Mouse (Mus musculus) CH12.LX (cell line): Measurements from ENCODE around the gene Olfr1340. TPM values are rescaled to one million over a fixed set of nuclear protein-coding genes. Genes with fewer than 3 reads are reported as not detected.

ENCODE experiments used
- DNase-seq: peaks from one replicate; pipeline ENCODE4 v3.0.0-alpha.2; 2013; ENCODE audit errors: extremely low read depth
- H3K27ac ChIP-seq: 2 replicates; pipeline ENCODE4 v1.5.1; 2012; ENCODE audit warnings: low read depth, mild to moderate bottlenecking, control low read depth, moderate library complexity; ENCODE audit not compliant: insufficient read depth
- H3K27me3 ChIP-seq: replicated peaks from 2 replicates; pipeline ENCODE3; 2012; ENCODE audit warnings: inconsistent platforms
- H3K36me3 ChIP-seq, 2 experiments: replicated peaks in 1 of 2; 2 replicates each; pipeline versions ENCODE3 to v1.6.1; 2012; ENCODE audit warnings: inconsistent platforms in 1 of 2, low read length in 1 of 2, mild to moderate bottlenecking in 1 of 2, mixed read lengths in 1 of 2, moderate library complexity in 1 of 2; ENCODE audit not compliant: control insufficient read depth in 1 of 2, insufficient read depth in 1 of 2
- H3K4me1 ChIP-seq, 2 experiments: 2 replicates each; pipeline ENCODE4 v1.6.1; 2012; ENCODE audit warnings: inconsistent platforms in 1 of 2, moderate library complexity in 1 of 2; ENCODE audit not compliant: insufficient read depth in 2 of 2, control insufficient read depth in 1 of 2
- H3K4me2 ChIP-seq: 2 replicates; pipeline ENCODE4 v1.6.1; 2012; ENCODE audit warnings: low read depth, mild to moderate bottlenecking, control low read depth; ENCODE audit not compliant: poor library complexity, insufficient read depth, severe bottlenecking
- H3K4me3 ChIP-seq, 3 experiments: fragments of 150-350 bp in 1 of 3; sonication (generic) in 1 of 3; replicated peaks in 1 of 3; 2 replicates each; pipeline versions ENCODE3 to v1.5.1; 2011 to 2012; ENCODE audit warnings: low read depth in 2 of 3, low read length in 2 of 3, mild to moderate bottlenecking in 2 of 3, moderate library complexity in 2 of 3, control low read depth in 1 of 3, improper control_type of control experiment in 1 of 3, inconsistent platforms in 1 of 3, mixed read lengths in 1 of 3; ENCODE audit not compliant: poor library complexity in 1 of 3
- H3K79me2 ChIP-seq: replicated peaks from 2 replicates; pipeline ENCODE4 v1.6.1; 2012; ENCODE audit warnings: mild to moderate bottlenecking, moderate library complexity; ENCODE audit not compliant: control insufficient read depth, poor library complexity, insufficient read depth, severe bottlenecking; ENCODE audit errors: extremely low read depth
- H3K9ac ChIP-seq: 2 replicates; pipeline ENCODE4 v1.6.1; 2012; ENCODE audit warnings: low read depth, mild to moderate bottlenecking, control low read depth, moderate library complexity; ENCODE audit not compliant: insufficient read depth
- H3K9me3 ChIP-seq: replicated peaks from 2 replicates; pipeline ENCODE3; 2012; ENCODE audit warnings: low read length, inconsistent platforms, mixed read lengths
- BHLHE40 ChIP-seq: IDR thresholded peaks from 2 replicates; pipeline ENCODE4 v1.6.1; 2011; ENCODE audit warnings: mild to moderate bottlenecking, low read depth, low read length, improper control_type of control experiment
- E2F4 ChIP-seq: IDR thresholded peaks from 2 replicates; pipeline ENCODE4 v1.6.1; 2011; ENCODE audit warnings: low read depth, low read length, improper control_type of control experiment; ENCODE audit not compliant: insufficient replicate concordance
- ELF1 ChIP-seq: IDR thresholded peaks from 2 replicates; pipeline ENCODE4 v1.6.1; 2014; ENCODE audit warnings: low read depth, mild to moderate bottlenecking, inconsistent platforms, low read length, improper control_type of control experiment
- EP300 ChIP-seq: IDR thresholded peaks from 2 replicates; pipeline ENCODE4 v1.6.1; 2011; ENCODE audit warnings: low read length, improper control_type of control experiment
- HCFC1 ChIP-seq: IDR thresholded peaks from 2 replicates; pipeline ENCODE4 v1.6.1; 2012; ENCODE audit warnings: low read depth, mild to moderate bottlenecking, inconsistent platforms, low read length, improper control_type of control experiment
- IRF4 ChIP-seq: IDR thresholded peaks from 2 replicates; pipeline ENCODE4 v1.6.1; 2014; ENCODE audit warnings: low read depth, mild to moderate bottlenecking, inconsistent platforms, low read length, improper control_type of control experiment
- JUN ChIP-seq: IDR thresholded peaks from 2 replicates; pipeline ENCODE4 v1.6.1; 2011; ENCODE audit warnings: low read depth, mild to moderate bottlenecking, low read length, improper control_type of control experiment, moderate library complexity; ENCODE audit not compliant: insufficient read depth
- KAT2A ChIP-seq: IDR thresholded peaks from 2 replicates; pipeline ENCODE4 v1.6.1; 2012; ENCODE audit warnings: low read length, improper control_type of control experiment, inconsistent platforms; ENCODE audit not compliant: insufficient replicate concordance
- MAFK ChIP-seq: IDR thresholded peaks from 2 replicates; pipeline ENCODE4 v1.6.1; 2011; ENCODE audit warnings: low read length, improper control_type of control experiment; ENCODE audit not compliant: insufficient replicate concordance
- MAZ ChIP-seq: IDR thresholded peaks from 2 replicates; pipeline ENCODE4 v1.6.1; 2012; ENCODE audit warnings: low read depth, mild to moderate bottlenecking, inconsistent platforms, low read length, improper control_type of control experiment, moderate library complexity
- MXI1 ChIP-seq: IDR thresholded peaks from 2 replicates; pipeline ENCODE4 v1.6.1; 2011; ENCODE audit warnings: mild to moderate bottlenecking, low read depth, low read length, improper control_type of control experiment
- MYC ChIP-seq: IDR thresholded peaks from 2 replicates; pipeline ENCODE4 v1.6.1; 2011; ENCODE audit warnings: low read depth, mild to moderate bottlenecking, improper control_type of control experiment, low read length
- NELFE ChIP-seq: IDR thresholded peaks from 2 replicates; pipeline ENCODE4 v1.6.1; 2011; ENCODE audit warnings: low read depth, low read length, improper control_type of control experiment
- PAX5 ChIP-seq: IDR thresholded peaks from 2 replicates; pipeline ENCODE4 v1.6.1; 2012; ENCODE audit warnings: low read length, inconsistent platforms, mixed read lengths
- POLR2A ChIP-seq: IDR thresholded peaks from 2 replicates; pipeline ENCODE4 v1.6.1; 2011; ENCODE audit warnings: low read depth, mild to moderate bottlenecking, improper control_type of control experiment, low read length
- POLR2AphosphoS2 ChIP-seq: IDR thresholded peaks from 2 replicates; pipeline ENCODE4 v1.6.1; 2011; ENCODE audit warnings: low read depth, low read length, improper control_type of control experiment
- RAD21 ChIP-seq: IDR thresholded peaks from 2 replicates; pipeline ENCODE4 v1.6.1; 2011; ENCODE audit warnings: low read depth, mild to moderate bottlenecking, low read length, improper control_type of control experiment, moderate library complexity
- TBP ChIP-seq: conservative IDR thresholded peaks from 2 replicates; pipeline ENCODE4 v1.6.1; 2011; ENCODE audit warnings: low read depth, low read length, improper control_type of control experiment
- USF1 ChIP-seq: IDR thresholded peaks from 2 replicates; pipeline ENCODE4 v1.6.1; 2014; ENCODE audit warnings: low read depth, mild to moderate bottlenecking, inconsistent platforms, low read length, improper control_type of control experiment
- ZC3H11A ChIP-seq: IDR thresholded peaks from 2 replicates; pipeline ENCODE4 v1.6.1; 2012; ENCODE audit warnings: low read depth, mild to moderate bottlenecking, inconsistent platforms, low read length, improper control_type of control experiment
- dilution Hi-C: fragments of 300-500 bp; cut with MboI; formaldehyde crosslinking; loops from 2 replicates; pipeline ENCODE4 v1.14.3; 2020; ENCODE audit warnings: low sequenced_read_pairs; ENCODE audit not compliant: extremely low pct_unique_long_range_greater_than_20kb, extremely low pct_ligation_motif_present
- in situ Hi-C: fragments of 300-500 bp; cut with MboI; formaldehyde crosslinking; loops from 3 replicates; pipeline ENCODE4 v1.14.3; 2019; ENCODE audit warnings: low sequenced_read_pairs, low pct_ligation_motif_present, low pct_unique_long_range_greater_than_20kb, mixed read lengths
- polyA plus RNA-seq: library from polyadenylated mRNA; unstranded; fragments of >175 nt; gene quantifications from 2 replicates; pipeline ENCODE4 v1.2.1, GENCODE M21; 2012; ENCODE audit warnings: low read depth; ENCODE audit not compliant: insufficient read length
- total RNA-seq, 2 experiments: library from RNA; depleted of rRNA; stranded (reverse); fragments of 300-350 nt in 1 of 2; fragments of >200 nt in 1 of 2; gene quantifications; 2 replicates each; pipeline ENCODE4 v1.2.3; 2012 to 2014

The Olfr1340 gene
- total RNA-seq (2012; rRNA removed) (not detected in 2 replicates), total RNA-seq (2014; rRNA removed) (not detected in 2 replicates), polyA plus RNA-seq (not detected in 2 replicates)

- no peak for DNase-seq
- no peaks in the 10 kb centered on the region for H3K4me1 ChIP-seq
- in situ Hi-C loops (no loop called here), dilution Hi-C loops (no loop called here)
- H3K36me3 ChIP-seq = no peaks in the 10 kb centered on the region
- H3K79me2 ChIP-seq = no peaks in the 10 kb centered on the region
- peaks cover 30% of the 10 kb centered on the region for H3K27me3 ChIP-seq
- H3K4me2 ChIP-seq = no peak within 1 kb of the TSS
- H3K4me3 ChIP-seq = no peak within 1 kb of the TSS
- no peak for TF ChIP-seq JUN
- no peak for TF ChIP-seq MAZ
- TF ChIP-seq RAD21 = no peak
- no peak for TF ChIP-seq HCFC1
- no peak for TF ChIP-seq POLR2AphosphoS2
- TF ChIP-seq KAT2A = no peak
- no peak for TF ChIP-seq BHLHE40
- no peak for TF ChIP-seq IRF4
- TF ChIP-seq MYC = no peak
- TF ChIP-seq E2F4 = no peak
- TF ChIP-seq USF1 = no peak
- H3K9ac ChIP-seq = no peak within 1 kb of the TSS
- no peak within 1 kb of the TSS for H3K27ac ChIP-seq
- no peaks in the 10 kb centered on the region for H3K9me3 ChIP-seq
Measured at GRCm38 (mm10) chr4:118719838-118720237, at the start of gene Olfr1340. TSS of gene Olfr1340 (plus strand) at chr4:118720138.

- no peak for TF ChIP-seq USF1
- no peak for TF ChIP-seq MAZ
- no peak for TF ChIP-seq MXI1
- no peak for TF ChIP-seq NELFE
- no peak for TF ChIP-seq MAFK
- TF ChIP-seq EP300 = no peak
- no peak for TF ChIP-seq HCFC1
- no peak for TF ChIP-seq POLR2A
- no peak for TF ChIP-seq TBP
- no peak for TF ChIP-seq PAX5
- no peak for TF ChIP-seq MYC
- no peak for TF ChIP-seq ZC3H11A
- no peak for TF ChIP-seq BHLHE40
- no peak for TF ChIP-seq ELF1
- no peak overlapping the region for H3K27ac ChIP-seq
- dilution Hi-C loops (no loop called here), in situ Hi-C loops (no loop called here)
- no peak overlapping the region for H3K4me3 ChIP-seq
- no peak overlapping the region for H3K9ac ChIP-seq
- H3K27me3 ChIP-seq = peaks cover 85% of the 10 kb centered on the region
- H3K4me1 ChIP-seq = no peaks in the 10 kb centered on the region
- H3K9me3 ChIP-seq = peaks cover 2% of the 10 kb centered on the region
- DNase-seq = no peak
- H3K36me3 ChIP-seq = no peaks in the 10 kb centered on the region
- H3K4me2 ChIP-seq = no peak overlapping the region
- H3K79me2 ChIP-seq = no peaks in the 10 kb centered on the region
Measured at GRCm38 (mm10) chr4:118687086-118687485, 32.9 kb upstream of the Olfr1340 start.
